Mouse (Mus musculus): ENCODE data around the gene Xpr1.

- TF ChIP-seq POLR2A (IDR thresholded peaks at IDR 0.05; ENCODE audit: borderline replicate concordance, low read depth, low read length) (no peak), CTCF (IDR thresholded peaks at IDR 0.05; ENCODE audit: low read depth, low read length) (no peak)
These were observed 30.1 kb upstream of the Xpr1 start for GRCm38 (mm10) chr1:155447277-155447676.

All from bone marrow macrophage, adult 2 months (primary cell).